Mouse (Mus musculus) frontal cortex, postnatal 10 days (tissue): ENCODE data around the gene Scgb1c1.

Source experiments
- DNase-seq, 2 experiments: peaks; one replicate each; pipeline ENCODE4 v3.0.0; 2022; ENCODE audit warnings: low spot score in 2 of 2, mixed read lengths in 1 of 2

Gene Scgb1c1

GRCm38 (mm10) chr7:140843806-140844205, 1.5 kb upstream of the Scgb1c1 start:
- no peak for DNase-seq

GRCm38 (mm10) chr7:140845683-140846082, 336 bp downstream of the Scgb1c1 start:
- no peak for DNase-seq

- DNase-seq: no peak
Observed at GRCm38 (mm10) chr7:140846676-140847075, 1.3 kb downstream of the Scgb1c1 start.

- DNase-seq: no peak
Observed at GRCm38 (mm10) chr7:140847755-140848580, 2.6 kb downstream of the Scgb1c1 start, which contains the start of gene Odf3. Gene Odf3 (plus strand): TSS chr7:140847805.

GRCm38 (mm10) chr7:140848591-140848990, 3.2 kb downstream of the Scgb1c1 start:
- no peak for DNase-seq

GRCm38 (mm10) chr7:140851916-140852315, 6.6 kb downstream of the Scgb1c1 start:
- DNase-seq: no peak

- no peak for DNase-seq
Observed at GRCm38 (mm10) chr7:140853386-140853785, 8.0 kb downstream of the Scgb1c1 start.

- no peak for DNase-seq
Observed at GRCm38 (mm10) chr7:140854483-140854882, 9.1 kb downstream of the Scgb1c1 start.

GRCm38 (mm10) chr7:140855181-140855580, 9.8 kb downstream of the Scgb1c1 start:
- DNase-seq: no peak

- DNase-seq: peak; percentile 75 to 76
Observed at GRCm38 (mm10) chr7:140855860-140856784, 10.8 kb downstream of the Scgb1c1 start, which contains the start of gene Gm45785. Gene Gm45785 (minus strand): TSS chr7:140856331.

GRCm38 (mm10) chr7:140856785-140857549, 11.6 kb downstream of the Scgb1c1 start, which contains the start of gene Ric8a:
Gene Ric8a (plus strand): TSS chr7:140856957.
- DNase-seq: peak; percentile 78 to 86

GRCm38 (mm10) chr7:140857550-140858505, 12.5 kb downstream of the Scgb1c1 start, which contains the start of gene Bet1l:
Gene Bet1l (minus strand): TSS chr7:140857577.
- DNase-seq: no peak

GRCm38 (mm10) chr7:140858746-140859145, 13.4 kb downstream of the Scgb1c1 start:
- no peak for DNase-seq

- no peak for DNase-seq
Observed at GRCm38 (mm10) chr7:140859997-140860396, 14.7 kb downstream of the Scgb1c1 start.

GRCm38 (mm10) chr7:140860728-140861127, 15.4 kb downstream of the Scgb1c1 start:
- no peak for DNase-seq

GRCm38 (mm10) chr7:140864761-140865160, 19.4 kb downstream of the Scgb1c1 start:
- DNase-seq: no peak

GRCm38 (mm10) chr7:140874224-140874623, 28.9 kb downstream of the Scgb1c1 start:
- no peak for DNase-seq

GRCm38 (mm10) chr7:140877364-140877763, 32.0 kb downstream of the Scgb1c1 start:
- no peak for DNase-seq

GRCm38 (mm10) chr7:140879355-140879754, 34.0 kb downstream of the Scgb1c1 start:
- DNase-seq: no peak

GRCm38 (mm10) chr7:140880419-140880818, 35.1 kb downstream of the Scgb1c1 start:
- no peak for DNase-seq
